In the genomic region with DNA sequence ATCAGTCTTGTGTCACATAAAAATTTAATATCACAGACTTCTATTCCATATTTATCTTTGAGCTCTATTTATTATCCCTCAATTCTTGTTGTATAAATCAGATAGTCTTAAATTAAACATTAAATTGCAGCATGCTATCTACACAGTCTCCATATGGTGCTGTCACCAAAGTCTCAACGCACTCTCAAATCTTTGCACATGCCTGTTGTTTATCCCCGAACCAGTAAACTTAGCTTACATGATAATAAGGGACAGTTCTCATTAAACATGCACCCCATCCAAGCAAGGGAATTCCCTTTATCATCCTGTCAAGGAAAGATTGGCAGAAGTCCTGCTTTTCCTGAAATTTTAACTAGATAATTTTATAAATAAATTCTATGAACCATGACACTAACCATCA, we compare ENCODE assay signal across 17 mouse cellular contexts.
"Had no signal": no experiment of that assay in that cellular context is flagged by ENCODE, and none has a peak within 500 bp of the region (broad histone marks: within the 10 kb centered on the region; RNA-seq: fewer than 3 reads in every experiment).

No protein-coding gene starts in this region.

- H3K9ac ChIP-seq: lung, embryonic 15.5 days; midbrain, embryonic 13.5 days; midbrain, embryonic 15.5 days; neural tube, embryonic 12.5 days; stomach, embryonic 15.5 days had no signal

- H3K27me3 ChIP-seq: lung, embryonic 15.5 days; megakaryocyte, embryonic 14.5 days; midbrain, embryonic 13.5 days; midbrain, embryonic 15.5 days; neural tube, embryonic 12.5 days; stomach, embryonic 15.5 days had no signal

- H3K9me3 ChIP-seq: lung, embryonic 15.5 days; megakaryocyte, embryonic 14.5 days; midbrain, embryonic 13.5 days; midbrain, embryonic 15.5 days; neural tube, embryonic 12.5 days; stomach, embryonic 15.5 days had no signal

- H3K4me1 ChIP-seq: lung, embryonic 15.5 days; megakaryocyte, embryonic 14.5 days; midbrain, embryonic 13.5 days; midbrain, embryonic 15.5 days; neural tube, embryonic 12.5 days; stomach, embryonic 15.5 days had no signal

- H3K4me3 ChIP-seq: lung, embryonic 15.5 days; megakaryocyte, embryonic 14.5 days; midbrain, embryonic 13.5 days; midbrain, embryonic 15.5 days; neural tube, embryonic 12.5 days; stomach, embryonic 15.5 days had no signal

- DNase-seq: lung, adult 2 months; lung, postnatal 14 days; lung, postnatal 36 days; right cerebral cortex, postnatal 14 days; thymus, adult 2 months; thymus, postnatal 25 days; thymus, postnatal 4 days had no signal

- H3K4me2 ChIP-seq: lung, embryonic 15.5 days; midbrain, embryonic 11.5 days; midbrain, embryonic 13.5 days; midbrain, embryonic 15.5 days; neural tube, embryonic 12.5 days; stomach, embryonic 15.5 days had no signal

- ATAC-seq: lung, postnatal 0 days; midbrain, embryonic 13.5 days; midbrain, embryonic 15.5 days had no signal

- H3K36me3 ChIP-seq: lung, embryonic 15.5 days; midbrain, embryonic 13.5 days; midbrain, embryonic 15.5 days; neural tube, embryonic 12.5 days; stomach, embryonic 15.5 days had no signal

- H3K27ac ChIP-seq: lung, embryonic 15.5 days; macrophage; midbrain, embryonic 13.5 days; midbrain, embryonic 15.5 days; neural tube, embryonic 12.5 days; stomach, embryonic 15.5 days; stomach, postnatal 0 days had no signal
